Mouse (Mus musculus) myocyte (in vitro differentiated cells): ENCODE measurements around the gene Naa15. TPM values are rescaled to one million over a fixed set of nuclear protein-coding genes. Genes with fewer than 3 reads are reported as not detected.

Source experiments
- H3K27me3 ChIP-seq: one replicate; pipeline ENCODE4 v1.6.1; 2011; ENCODE audit not compliant: control insufficient read depth, insufficient read depth, insufficient read length
- H3K36me3 ChIP-seq: one replicate; pipeline ENCODE4 v1.6.1; 2011; ENCODE audit not compliant: control insufficient read depth, insufficient read depth
- H3K4me2 ChIP-seq: one replicate; pipeline ENCODE4 v1.6.1; 2011; ENCODE audit warnings: low read depth, control low read depth
- H3K4me3 ChIP-seq: one replicate; pipeline ENCODE4 v1.5.1; 2011; ENCODE audit warnings: mild to moderate bottlenecking, control low read depth, moderate library complexity
- H3K79me2 ChIP-seq: one replicate; pipeline ENCODE4 v1.6.1; 2011; ENCODE audit not compliant: control insufficient read depth, insufficient read depth
- H3ac ChIP-seq: one replicate; pipeline ENCODE4 v1.6.1; 2011; ENCODE audit not compliant: control insufficient read depth, insufficient read length
- CEBPB ChIP-seq: IDR thresholded peaks from 2 replicates; pipeline ENCODE4 v1.6.1; 2011; ENCODE audit warnings: mild to moderate bottlenecking, moderate library complexity; ENCODE audit not compliant: poor library complexity, insufficient read depth, severe bottlenecking
- E2F4 ChIP-seq: IDR thresholded peaks from one replicate; pipeline ENCODE4 v1.6.1; 2011; ENCODE audit warnings: mild to moderate bottlenecking, control low read depth, moderate library complexity; ENCODE audit not compliant: insufficient read depth
- MAX ChIP-seq: IDR thresholded peaks from one replicate; pipeline ENCODE4 v1.6.1; 2011; ENCODE audit warnings: low read depth, mild to moderate bottlenecking, control low read depth
- MYOD1 ChIP-seq, 3 experiments: IDR thresholded peaks; one replicate each; pipeline ENCODE4 v1.6.1; 2011; ENCODE audit warnings: control low read depth in 2 of 3, low read depth in 2 of 3, mild to moderate bottlenecking in 2 of 3, moderate library complexity in 1 of 3; ENCODE audit not compliant: insufficient read length in 2 of 3, control insufficient read depth in 1 of 3
- MYOG ChIP-seq, 3 experiments: IDR thresholded peaks; one replicate each; pipeline ENCODE4 v1.6.1; 2011; ENCODE audit warnings: control low read depth in 2 of 3, low read depth in 2 of 3, mild to moderate bottlenecking in 2 of 3; ENCODE audit not compliant: insufficient read length in 2 of 3, control insufficient read depth in 1 of 3, insufficient read depth in 1 of 3
- POLR2A ChIP-seq: IDR thresholded peaks from one replicate; pipeline ENCODE4 v1.6.1; 2011; ENCODE audit warnings: low read depth, mild to moderate bottlenecking, control low read depth, moderate library complexity; ENCODE audit not compliant: insufficient read length
- POLR2AphosphoS2 ChIP-seq: IDR thresholded peaks from one replicate; pipeline ENCODE4 v1.6.1; 2011; ENCODE audit warnings: low read depth, control low read depth; ENCODE audit not compliant: insufficient read length
- REST ChIP-seq: IDR thresholded peaks from one replicate; pipeline ENCODE4 v1.6.1; 2011; ENCODE audit warnings: mild to moderate bottlenecking, control low read depth, moderate library complexity; ENCODE audit not compliant: insufficient read depth, insufficient read length
- SRF ChIP-seq: IDR thresholded peaks from one replicate; pipeline ENCODE4 v1.6.1; 2011; ENCODE audit warnings: low read depth; ENCODE audit not compliant: control insufficient read depth, insufficient read length
- TCF12 ChIP-seq: IDR thresholded peaks from one replicate; pipeline ENCODE4 v1.6.1; 2011; ENCODE audit warnings: mild to moderate bottlenecking, control low read depth; ENCODE audit not compliant: poor library complexity, insufficient read depth, severe bottlenecking
- TCF3 ChIP-seq: IDR thresholded peaks from one replicate; pipeline ENCODE4 v1.6.1; 2011; ENCODE audit warnings: low read depth, control low read depth; ENCODE audit not compliant: insufficient read length
- USF1 ChIP-seq: IDR thresholded peaks from one replicate; pipeline ENCODE4 v1.6.1; 2011; ENCODE audit warnings: low read depth, mild to moderate bottlenecking, control low read depth, moderate library complexity
- polyA plus RNA-seq: library from polyadenylated mRNA; unstranded; fragments of >200 nt; fragmentation: generic; extraction: Trizol; gene quantifications from one replicate; pipeline ENCODE4 v1.2.1, GENCODE M21; 2012; ENCODE audit warnings: missing spikeins

The Naa15 gene
- polyA plus RNA-seq, 1 experiment, result 8.4 TPM

DNA sequence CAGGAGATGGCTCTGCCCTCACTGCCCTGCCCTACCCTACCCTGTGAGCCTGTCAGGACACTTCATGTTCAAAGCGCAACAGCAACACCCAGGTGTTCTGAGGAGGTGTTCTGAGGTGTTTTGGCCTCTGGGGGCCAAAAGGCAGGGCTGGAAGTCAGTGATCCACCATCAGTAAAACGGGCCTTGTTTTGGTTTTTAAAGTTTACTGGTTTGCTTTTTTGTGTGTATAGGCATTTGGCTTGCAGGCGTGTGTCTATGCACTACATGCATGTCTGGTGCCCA lies 36.3 kb upstream of the Naa15 start:
- TF ChIP-seq USF1, result no peak
- TF ChIP-seq POLR2A, result no peak
- TF ChIP-seq POLR2AphosphoS2, result no peak
- no peak for TF ChIP-seq CEBPB
- TF ChIP-seq MYOG (IDR thresholded peaks at IDR 0.05; ENCODE audit: control insufficient read depth in 1 of 3, insufficient read depth in 1 of 3, insufficient read length in 2 of 3, low read depth in 2 of 3), result no peak
- no peak for TF ChIP-seq MAX
- TF ChIP-seq MYOD1 (IDR thresholded peaks at IDR 0.05; ENCODE audit: control insufficient read depth in 1 of 3, insufficient read length in 2 of 3, low read depth in 2 of 3), result no peak
- TF ChIP-seq TCF3, result no peak
- TF ChIP-seq E2F4, result no peak
- no peak for TF ChIP-seq TCF12
- TF ChIP-seq REST, result no peak
- Histone ChIP-seq H3K36me3 (no peaks in the 10 kb centered on the region), H3K79me2 (no peaks in the 10 kb centered on the region), H3ac (no peak overlapping the region), H3K27me3 (no peaks in the 10 kb centered on the region), H3K4me3 (no peak overlapping the region), H3K4me2 (no peak overlapping the region)

DNA sequence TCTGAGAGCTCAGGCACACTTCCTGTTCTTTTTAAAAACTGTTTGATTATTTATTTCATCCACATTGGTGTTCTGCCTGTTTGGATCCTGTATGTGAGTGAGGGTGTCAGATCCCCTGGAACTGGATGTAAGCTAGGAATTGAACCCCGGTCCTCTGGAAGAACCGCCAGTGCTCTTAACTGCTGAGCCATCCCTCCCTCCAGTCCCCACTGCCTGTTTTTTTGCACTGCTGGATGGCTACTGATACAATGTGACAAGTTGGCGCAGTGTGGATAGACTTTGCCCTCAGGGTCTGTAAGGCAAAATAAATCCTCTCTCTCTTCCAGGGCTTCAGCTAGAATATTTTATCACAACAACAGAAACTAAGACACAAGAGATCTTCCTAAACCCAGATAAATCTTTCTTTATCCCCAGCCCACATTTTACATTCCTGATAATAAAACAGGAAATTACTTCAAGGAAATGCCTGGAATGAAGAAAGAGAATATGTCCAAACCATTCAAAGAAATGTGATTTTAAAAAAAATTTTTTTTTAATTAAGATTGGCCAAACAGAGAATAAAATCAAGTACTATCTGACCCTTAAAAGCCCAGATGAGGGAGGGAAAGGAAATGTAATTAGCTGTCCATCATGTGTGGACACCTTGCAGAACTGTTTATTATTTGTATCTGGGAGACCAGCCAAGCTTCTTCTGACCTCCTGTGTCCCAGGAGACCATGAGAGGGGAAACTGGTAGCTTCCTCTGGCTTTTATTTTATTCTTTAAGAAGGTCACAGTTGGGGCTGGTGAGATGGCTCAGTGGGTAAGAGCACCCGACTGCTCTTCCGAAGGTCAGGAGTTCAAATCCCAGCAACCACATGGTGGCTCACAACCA lies 34.9 kb upstream of the Naa15 start:
- Histone ChIP-seq H3K4me2 (no peak overlapping the region), H3K79me2 (no peaks in the 10 kb centered on the region), H3K27me3 (no peaks in the 10 kb centered on the region), H3K36me3 (no peaks in the 10 kb centered on the region), H3K4me3 (no peak overlapping the region), H3ac (no peak overlapping the region)
- TF ChIP-seq TCF12 (no peak), POLR2A (no peak), MYOD1 (IDR thresholded peaks at IDR 0.05; ENCODE audit: control insufficient read depth in 1 of 3, insufficient read length in 2 of 3, low read depth in 2 of 3) (no peak), REST (no peak)

DNA sequence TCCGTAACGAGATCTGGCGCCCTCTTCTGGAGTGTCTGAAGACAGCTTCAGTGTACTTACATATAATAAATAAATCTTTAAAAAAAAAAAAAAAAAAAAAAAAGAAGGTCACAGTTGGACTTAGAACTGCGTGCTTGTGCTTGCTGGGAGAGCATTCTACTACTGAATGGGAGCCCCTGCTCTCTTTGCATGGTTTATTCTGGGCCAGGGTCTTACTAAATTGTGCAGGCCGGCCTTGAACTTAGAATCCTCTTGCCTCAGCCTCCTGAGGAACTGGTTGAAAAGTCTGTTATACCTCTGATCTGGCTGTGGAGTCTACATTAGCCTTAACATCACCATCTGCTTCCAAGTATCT lies 34.3 kb upstream of the Naa15 start:
- no peak for TF ChIP-seq TCF3
- TF ChIP-seq POLR2AphosphoS2, result no peak
- no peak for TF ChIP-seq MYOD1 (IDR thresholded peaks at IDR 0.05; ENCODE audit: control insufficient read depth in 1 of 3, insufficient read length in 2 of 3, low read depth in 2 of 3)
- TF ChIP-seq SRF, result no peak
- TF ChIP-seq USF1, result no peak
- no peak for TF ChIP-seq E2F4
- TF ChIP-seq MYOG (IDR thresholded peaks at IDR 0.05; ENCODE audit: control insufficient read depth in 1 of 3, insufficient read depth in 1 of 3, insufficient read length in 2 of 3, low read depth in 2 of 3), result no peak

DNA sequence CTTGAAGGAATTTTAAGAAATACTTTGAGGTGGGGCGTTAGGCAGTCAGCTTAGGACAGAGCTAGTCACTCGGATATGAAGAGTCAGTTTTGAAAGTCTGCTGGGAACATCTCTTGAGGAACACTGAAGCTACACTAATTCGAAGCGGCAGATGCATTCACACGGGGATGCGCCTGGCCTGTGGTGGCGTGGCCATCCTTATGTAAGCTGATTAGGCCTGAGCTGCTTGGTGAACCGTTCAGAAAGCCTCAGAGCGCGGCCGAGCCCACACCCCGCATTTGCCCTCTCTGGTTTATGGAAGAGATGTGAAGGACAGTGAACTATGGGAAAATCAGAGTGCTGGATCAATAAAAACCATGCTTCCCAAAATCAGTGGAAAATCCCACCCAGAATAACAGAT lies 31.5 kb upstream of the Naa15 start:
- TF ChIP-seq TCF12, result no peak
- TF ChIP-seq MAX, result no peak
- TF ChIP-seq POLR2AphosphoS2, result no peak
- no peak for TF ChIP-seq MYOG (IDR thresholded peaks at IDR 0.05; ENCODE audit: control insufficient read depth in 1 of 3, insufficient read depth in 1 of 3, insufficient read length in 2 of 3, low read depth in 2 of 3)
- no peak for TF ChIP-seq TCF3
- TF ChIP-seq USF1, result no peak
- no peak for TF ChIP-seq E2F4
- no peak for TF ChIP-seq CEBPB
- no peak for TF ChIP-seq POLR2A
- TF ChIP-seq SRF, result no peak
- H3K4me2 ChIP-seq, result no peak overlapping the region
- H3K79me2 ChIP-seq, result no peaks in the 10 kb centered on the region

More for the DNA sequence above, 34.3 kb upstream of the Naa15 start:
- no peak overlapping the region for H3ac ChIP-seq
- H3K36me3 ChIP-seq, result no peaks in the 10 kb centered on the region
- H3K4me3 ChIP-seq, result no peak overlapping the region
- no peak overlapping the region for H3K4me2 ChIP-seq
- H3K27me3 ChIP-seq, result no peaks in the 10 kb centered on the region
- H3K79me2 ChIP-seq, result no peaks in the 10 kb centered on the region

DNA sequence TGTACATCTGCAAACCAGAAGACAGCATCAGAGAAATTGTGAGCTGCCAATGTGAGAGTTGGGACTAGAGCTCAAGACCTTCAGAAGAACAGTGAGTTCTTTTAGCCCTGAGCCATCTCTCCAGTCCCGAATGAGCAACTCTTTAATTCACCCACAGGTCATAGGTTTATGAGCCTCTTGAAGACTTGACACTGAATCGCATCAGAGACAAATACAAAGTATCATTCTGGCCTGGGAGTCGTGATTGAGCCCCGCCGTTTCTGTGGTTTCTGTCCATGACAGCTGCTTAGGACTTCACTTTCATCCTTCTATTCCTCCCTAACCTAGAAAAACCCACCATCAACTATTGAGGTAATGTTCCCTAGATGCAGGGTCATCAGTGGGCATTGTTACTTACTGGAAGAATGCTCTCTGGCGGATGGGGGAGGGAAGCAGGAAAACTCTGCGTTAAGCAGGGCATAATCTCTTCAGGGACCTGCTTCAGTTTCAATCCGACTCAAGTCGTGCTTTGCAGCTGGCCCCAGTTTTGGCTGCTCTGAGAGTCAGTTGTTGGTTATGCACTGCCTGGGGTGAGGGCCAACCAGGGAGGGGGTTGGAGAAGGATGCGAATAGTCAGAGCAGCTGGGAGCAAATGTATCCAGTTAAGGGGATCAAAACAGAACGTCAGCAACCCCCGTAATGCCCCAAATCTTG lies 28.4 kb upstream of the Naa15 start:
- TF ChIP-seq MAX (no peak), TCF12 (no peak), POLR2A (no peak), MYOD1 (IDR thresholded peaks at IDR 0.05; ENCODE audit: control insufficient read depth in 1 of 3, insufficient read length in 2 of 3, low read depth in 2 of 3) (peak in 2 of 3 experiments; percentile 21 to 32)
- Histone ChIP-seq H3K79me2 (no peaks in the 10 kb centered on the region), H3K4me2 (peak overlapping the region; percentile 27), H3ac (no peak overlapping the region), H3K27me3 (no peaks in the 10 kb centered on the region), H3K36me3 (no peaks in the 10 kb centered on the region), H3K4me3 (no peak overlapping the region)

More for the DNA sequence above, 31.5 kb upstream of the Naa15 start:
- Histone ChIP-seq H3K36me3 (no peaks in the 10 kb centered on the region), H3K27me3 (no peaks in the 10 kb centered on the region), H3K4me3 (no peak overlapping the region), H3ac (no peak overlapping the region)
